Mouse (Mus musculus) gastrocnemius, postnatal 25 days (tissue): ENCODE results near the gene Sec14l2. TPM values are rescaled to one million over a fixed set of nuclear protein-coding genes. Genes with fewer than 3 reads are reported as not detected.
A peak's percentile ranks its signal among the peaks of the same experiment; 100 is the strongest.
"Not testable (repeated sequence)": the region's sequence is repeated elsewhere in the genome, so short reads cannot be mapped to it uniquely, and the experiment has no call there.

Experiments used
- DNase-seq: peaks from one replicate; pipeline ENCODE4 v3.0.0; 2022
- total RNA-seq, 2 experiments: library from RNA; stranded (reverse); gene quantifications; 1 replicate in 1 of 2; 2 replicates in 1 of 2; pipeline ENCODE4 v1.2.3; 2021

Sec14l2 gene
- total RNA-seq, 2 experiments from 2014 or later = 0.49 to 0.83 TPM

DNA sequence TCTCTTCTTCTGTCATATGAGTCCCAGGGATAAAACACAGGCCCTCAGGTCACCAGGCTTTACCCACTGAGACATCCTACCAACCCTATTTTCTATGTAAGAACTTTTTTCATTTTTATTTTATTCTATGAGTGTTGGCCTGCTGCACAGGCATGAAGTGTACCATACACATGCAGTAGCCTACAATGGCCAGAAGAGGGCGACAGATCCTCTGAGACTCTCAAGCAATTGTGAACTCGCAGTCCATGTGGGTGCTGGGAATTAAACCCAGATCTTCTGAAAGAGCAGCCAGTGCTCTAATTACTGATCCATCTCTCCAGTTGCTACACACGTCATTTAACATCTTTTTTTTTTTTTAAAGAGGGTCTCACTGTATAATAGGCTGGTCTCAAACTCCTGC lies 10.2 kb upstream of the Sec14l2 start:
- no peak for DNase-seq

- DNase-seq = not testable (repeated sequence)
These were observed 5.2 kb upstream of the Sec14l2 start for GRCm38 (mm10) chr11:4128461-4128860.

- DNase-seq = no peak
These were observed 3.8 kb upstream of the Sec14l2 start for GRCm38 (mm10) chr11:4127059-4127458.

GRCm38 (mm10) chr11:4123922-4124321 lies 707 bp upstream of the Sec14l2 start:
- no peak for DNase-seq

GRCm38 (mm10) chr11:4122226-4122625 lies 989 bp downstream of the Sec14l2 start:
- DNase-seq = no peak

GRCm38 (mm10) chr11:4121691-4122090 lies 1.5 kb downstream of the Sec14l2 start:
- no peak for DNase-seq

DNA sequence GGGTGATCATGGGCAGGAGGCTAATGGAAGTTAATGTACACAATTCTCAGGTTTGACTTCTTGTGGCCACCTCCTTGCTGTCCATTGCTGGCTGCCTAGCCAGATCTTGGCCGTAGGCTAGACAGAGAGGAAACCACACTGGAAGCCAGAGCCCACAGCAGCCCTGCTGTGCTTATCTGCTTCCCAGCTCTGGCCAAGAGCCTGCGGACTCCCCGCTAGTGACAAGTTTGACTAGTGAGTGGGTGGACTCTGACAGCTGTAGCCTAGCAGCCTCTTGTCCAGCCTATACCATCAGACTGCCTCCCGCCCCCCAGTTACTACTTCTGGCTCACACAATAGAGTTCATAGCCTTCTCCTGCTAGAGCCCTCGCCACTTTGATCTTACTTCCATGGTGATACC lies 3.6 kb downstream of the Sec14l2 start:
- no peak for DNase-seq

GRCm38 (mm10) chr11:4118081-4118921 lies 4.9 kb downstream of the Sec14l2 start:
- peak; percentile 48 for DNase-seq

- no peak for DNase-seq
These were observed 5.7 kb downstream of the Sec14l2 start for GRCm38 (mm10) chr11:4117372-4118071.

GRCm38 (mm10) chr11:4116458-4117141 lies 6.6 kb downstream of the Sec14l2 start:
- DNase-seq = no peak

DNA sequence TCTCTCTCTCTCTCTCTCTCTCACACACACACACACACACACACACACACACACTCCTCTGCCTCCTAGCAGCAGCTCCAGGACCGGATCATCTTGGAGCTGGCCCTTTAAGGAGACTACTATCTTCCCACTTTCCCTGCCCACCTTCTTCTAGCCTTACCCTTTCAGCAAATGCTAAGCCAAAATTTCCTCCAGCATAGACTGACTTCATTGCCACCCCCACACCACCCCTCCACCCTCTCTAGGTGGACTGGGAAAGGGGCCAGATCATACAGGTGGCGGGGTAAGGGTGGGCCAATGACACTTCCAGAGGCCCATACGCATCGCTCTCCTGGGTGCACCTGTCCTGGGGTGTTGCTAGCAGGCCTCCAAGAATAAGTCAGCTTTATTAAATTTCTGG lies 7.8 kb downstream of the Sec14l2 start:
- DNase-seq = no peak

DNA sequence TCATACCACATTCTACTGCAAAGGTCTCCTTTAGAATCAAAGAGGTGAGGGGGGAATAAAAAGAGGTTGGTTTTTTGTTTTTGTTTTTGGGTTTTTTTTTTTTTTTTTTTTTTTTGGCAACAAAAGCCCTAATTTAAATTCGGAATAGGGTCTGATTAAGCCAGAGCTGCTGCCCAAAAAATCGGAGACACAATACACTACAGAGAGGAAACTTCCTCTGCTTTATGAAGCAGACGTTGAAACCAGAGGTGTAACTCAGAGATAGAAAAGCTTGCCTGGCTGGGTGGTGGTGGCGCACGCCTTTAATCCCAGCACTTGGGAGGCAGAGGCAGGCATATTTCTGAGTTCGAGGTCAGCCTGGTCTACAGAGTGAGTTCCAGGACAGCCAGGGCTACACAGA lies 8.7 kb downstream of the Sec14l2 start:
- not testable (repeated sequence) for DNase-seq

DNA sequence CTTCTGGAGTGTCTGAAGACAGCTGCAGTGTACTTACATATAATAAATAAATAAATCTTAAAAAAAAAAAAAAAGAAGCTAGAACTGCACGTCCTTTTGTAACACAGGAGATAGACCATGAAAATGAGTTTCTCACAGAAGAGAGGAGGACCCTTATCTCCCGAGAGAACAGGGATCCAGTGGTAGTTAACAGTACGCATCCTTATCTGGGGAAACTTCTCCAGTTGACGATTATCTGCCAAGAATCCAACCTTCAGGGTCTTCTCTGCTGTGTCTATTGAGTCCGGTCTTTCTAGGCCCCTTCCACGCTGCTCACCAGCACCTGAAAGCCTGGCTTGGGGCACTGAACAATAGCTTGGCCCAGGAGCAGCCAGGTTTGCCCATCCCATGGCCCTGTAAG lies 9.2 kb downstream of the Sec14l2 start:
- DNase-seq = no peak

DNA sequence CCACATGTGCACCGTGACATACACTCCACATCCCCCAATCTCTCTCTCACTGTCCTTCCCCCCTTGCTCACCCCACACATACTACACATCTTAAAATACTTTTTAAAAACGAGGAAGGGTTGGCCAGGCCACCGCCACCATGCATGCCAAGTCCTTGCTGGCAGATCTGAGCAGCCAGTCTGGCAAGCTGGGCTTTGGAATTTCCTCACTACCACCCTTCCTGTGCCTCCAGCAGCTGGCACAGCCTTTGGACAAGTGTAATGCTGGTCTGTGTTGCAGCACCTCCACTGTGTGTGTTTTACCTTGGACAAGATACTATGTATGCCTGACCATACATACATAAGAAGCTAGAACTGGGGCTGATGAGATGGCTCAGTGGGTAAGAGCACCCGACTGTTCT lies 9.7 kb downstream of the Sec14l2 start:
- no peak for DNase-seq

DNA sequence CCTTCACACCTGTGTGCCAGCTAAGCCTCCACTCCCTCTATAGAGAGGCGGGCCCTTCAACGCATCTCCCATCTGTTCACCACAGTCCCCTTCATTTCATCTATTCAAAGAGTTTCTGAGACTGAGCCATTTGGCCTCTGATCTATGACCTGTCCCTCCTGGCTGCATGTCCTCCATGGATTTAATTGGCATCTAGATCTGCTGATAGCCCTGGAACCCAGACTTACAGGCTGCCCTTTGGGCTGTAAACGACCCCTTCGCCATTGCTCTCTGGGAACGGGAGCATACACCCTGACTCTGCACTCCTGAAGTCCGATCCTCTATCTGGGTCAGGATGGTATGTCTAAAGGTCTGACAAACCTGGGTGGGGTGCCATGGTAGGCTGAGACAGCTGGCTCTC lies 10.4 kb downstream of the Sec14l2 start:
- DNase-seq = no peak

GRCm38 (mm10) chr11:4112033-4112432 lies 11.2 kb downstream of the Sec14l2 start:
- DNase-seq = no peak

DNA sequence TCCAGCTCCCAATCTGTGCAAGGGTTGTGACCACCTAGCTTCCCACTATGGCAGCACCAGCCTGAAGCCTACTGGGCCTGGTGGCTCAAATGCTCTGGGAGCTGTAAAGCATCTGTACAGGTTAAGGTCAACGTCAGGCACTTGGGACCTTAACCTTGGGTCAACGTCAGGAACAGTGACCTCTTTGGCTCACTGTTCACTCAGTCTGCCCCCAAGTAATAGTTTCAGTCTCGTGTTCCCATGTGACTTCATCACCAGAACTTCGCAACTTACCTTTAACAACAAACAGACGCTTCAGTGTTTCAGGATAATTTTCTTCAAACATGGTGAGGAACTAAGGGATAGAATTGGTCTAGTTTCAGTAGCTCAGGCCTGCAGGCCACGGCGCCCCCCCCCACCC lies 14.5 kb downstream of the Sec14l2 start:
- no peak for DNase-seq

DNA sequence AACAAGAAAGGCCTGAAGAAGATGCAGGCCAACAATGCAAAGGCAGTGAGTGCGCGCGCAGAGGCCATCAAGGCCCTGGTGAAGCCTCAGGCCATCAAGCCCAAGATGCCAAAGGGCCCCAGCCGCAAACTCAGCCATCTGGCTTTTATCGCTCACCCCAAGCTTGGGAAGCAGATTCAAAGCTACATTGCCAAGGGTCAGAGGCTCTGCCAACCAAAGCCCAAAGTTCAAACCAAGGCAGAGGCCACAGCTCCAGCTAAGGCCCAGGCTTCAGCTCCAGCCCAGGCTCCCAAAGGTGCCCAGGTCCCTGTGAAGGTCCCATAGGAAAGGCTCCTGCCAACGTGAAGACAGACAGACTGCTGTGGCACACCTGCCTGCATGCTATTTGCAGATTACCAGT lies 15.3 kb downstream of the Sec14l2 start:
- not testable (repeated sequence) for DNase-seq

DNA sequence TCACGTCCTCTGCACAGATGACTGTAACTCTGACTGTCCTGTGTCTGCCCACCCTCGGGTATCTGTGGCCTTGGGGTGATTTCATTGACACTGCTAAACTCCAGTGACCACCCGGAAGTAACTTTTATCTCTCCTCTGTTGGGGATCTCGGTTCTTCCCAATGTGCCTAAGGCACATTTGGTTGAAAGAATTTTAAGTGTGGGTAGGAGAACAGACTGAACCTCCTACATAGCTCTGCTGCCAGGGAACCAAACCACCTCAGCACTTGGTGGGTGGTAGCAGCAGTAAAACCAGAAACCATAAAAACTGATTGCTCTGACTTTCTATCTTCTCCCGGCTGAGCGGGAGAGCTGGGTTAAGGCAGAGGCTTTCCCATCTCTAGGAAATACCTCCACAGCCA lies 17.8 kb downstream of the Sec14l2 start:
- no peak for DNase-seq

DNA sequence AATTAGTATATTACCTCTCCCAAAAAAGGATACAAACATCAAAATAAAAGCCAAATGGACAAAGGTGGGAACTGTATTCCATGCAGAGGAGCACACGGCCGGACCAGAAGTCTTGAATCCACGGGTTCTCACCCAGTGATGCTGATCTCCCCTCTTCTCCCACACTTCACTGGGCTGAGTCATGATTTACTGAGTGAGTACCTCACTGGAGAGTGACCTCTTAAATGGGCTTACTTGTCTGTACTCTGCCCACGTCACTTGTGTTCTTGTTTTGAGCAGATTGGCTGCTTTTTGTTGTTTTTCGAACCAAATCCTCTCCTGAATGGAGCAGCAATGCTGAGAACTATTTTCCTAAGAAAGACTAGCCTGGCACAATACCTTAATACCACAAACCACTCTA lies 18.2 kb downstream of the Sec14l2 start:
- no peak for DNase-seq

DNA sequence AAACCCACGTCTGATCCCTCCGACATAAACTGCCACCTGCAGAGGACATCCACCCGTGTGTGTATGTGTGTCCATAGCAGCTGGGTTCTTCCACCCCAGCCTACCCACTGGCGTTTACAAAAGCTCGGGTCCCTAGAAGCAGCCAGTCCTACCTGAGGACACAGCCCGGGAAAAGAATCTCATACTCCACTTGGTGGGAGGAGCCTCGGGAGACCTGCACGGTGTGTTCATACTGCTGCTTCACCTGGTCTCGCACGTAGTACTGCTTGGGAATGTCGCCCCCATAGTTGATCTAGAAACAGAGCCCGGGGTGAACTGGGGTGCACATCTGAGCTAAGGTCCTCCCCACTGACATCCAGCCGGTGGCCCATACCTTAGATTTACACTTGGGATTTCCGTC lies 19.7 kb downstream of the Sec14l2 start:
- DNase-seq = no peak

GRCm38 (mm10) chr11:4101851-4102250 lies 21.4 kb downstream of the Sec14l2 start:
- DNase-seq = no peak

DNA sequence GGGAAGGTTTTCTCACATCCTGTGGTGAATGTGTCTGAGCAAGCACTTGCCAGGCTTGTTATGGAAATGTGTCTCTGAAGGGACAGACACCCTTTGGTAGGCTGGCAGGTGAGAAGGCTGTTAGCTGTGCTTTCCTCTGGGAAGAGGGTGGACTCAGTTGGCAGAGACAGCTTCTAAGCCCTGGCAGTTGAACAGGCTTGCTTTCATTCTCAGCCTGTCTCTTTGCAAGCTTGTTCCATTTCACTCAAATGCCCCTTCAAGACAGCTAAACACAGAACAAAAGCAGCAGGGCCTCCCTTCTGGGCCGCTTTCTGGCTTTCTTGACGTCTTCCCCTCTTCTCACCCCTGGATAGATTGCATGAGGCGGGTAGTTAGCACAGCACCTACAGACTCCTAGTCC lies 23.8 kb downstream of the Sec14l2 start:
- no peak for DNase-seq
